Mouse (Mus musculus) mammary gland, adult 2 months (tissue): ENCODE results near the gene Vpreb3. TPM values are rescaled to one million over a fixed set of nuclear protein-coding genes. Genes with fewer than 3 reads are reported as not detected.

ENCODE experiments used
- polyA plus RNA-seq: library from polyadenylated mRNA; depleted of rRNA; stranded (reverse); fragments of >200 nt; gene quantifications from 2 replicates; pipeline ENCODE4 v1.2.3, GENCODE M21; 2012; ENCODE audit warnings: low replicate concordance; rRNA removed

Gene Vpreb3
- 42.7 and 65.7 TPM in 2 replicates for polyA plus RNA-seq

GRCm38 (mm10) chr10:75942736-75943477 lies at the start of gene Vpreb3:
Gene Vpreb3 (plus strand): TSS chr10:75943057.

GRCm38 (mm10) chr10:75893089-75893750 lies 49.6 kb upstream of the Vpreb3 start, which contains the start of gene Derl3:
Gene Derl3 (plus strand): TSS chr10:75893413.

GRCm38 (mm10) chr10:75921026-75921725 lies 21.7 kb upstream of the Vpreb3 start, which contains the start of gene Smarcb1:
Gene Smarcb1 (minus strand): TSS chr10:75921617.

GRCm38 (mm10) chr10:75932891-75933290 lies 10.0 kb upstream of the Vpreb3 start, which contains the start of gene Chchd10:
Gene Chchd10 (plus strand): TSS chr10:75933130.

GRCm38 (mm10) chr10:75935680-75936541 lies 6.9 kb upstream of the Vpreb3 start, which contains the start of gene Mmp11:
Gene Mmp11 (minus strand): TSS chr10:75936496.

GRCm38 (mm10) chr10:75940520-75940919 lies 2.3 kb upstream of the Vpreb3 start, which contains the start of gene Gm867:
Gene Gm867 (minus strand): TSS chr10:75940672.

GRCm38 (mm10) chr10:75954381-75954811 lies 11.5 kb downstream of the Vpreb3 start, which contains the start of gene Gm5134:
Gene Gm5134 (plus strand): TSS chr10:75954514.

Other genes starting within 250 kb of the Vpreb3 start
- gene Cabin1, start 178.7 kb upstream of the Vpreb3 start, polyA plus RNA-seq: 44.9 and 71.1 TPM in 2 replicates
- gene Ddt, start 169.6 kb upstream of the Vpreb3 start, polyA plus RNA-seq: 124 and 130 TPM in 2 replicates
- gene Gm20441, start 162.1 kb upstream of the Vpreb3 start, polyA plus RNA-seq: 0.80 TPM in 1 of 2 replicates, not detected in the other
- gene Gstt3, start 161.6 kb upstream of the Vpreb3 start, polyA plus RNA-seq: 29.5 and 31.8 TPM in 2 replicates
- 102 and 142 TPM in 2 replicates for gene Gstt1, start 144.5 kb upstream of the Vpreb3 start, polyA plus RNA-seq
- gene Gstt4, start 120.5 kb upstream of the Vpreb3 start, polyA plus RNA-seq: 0.13 TPM in 1 of 2 replicates, not detected in the other
- 154 and 183 TPM in 2 replicates for gene Gstt2, start 105.6 kb upstream of the Vpreb3 start, polyA plus RNA-seq
- 840 and 1,446 TPM in 2 replicates for gene Mif, start 82.8 kb upstream of the Vpreb3 start, polyA plus RNA-seq
- gene Derl3, start 49.6 kb upstream of the Vpreb3 start, polyA plus RNA-seq: 3.8 and 13.0 TPM in 2 replicates
- 38.7 and 48.1 TPM in 2 replicates for gene Smarcb1, start 21.4 kb upstream of the Vpreb3 start, polyA plus RNA-seq
- 802 and 1,034 TPM in 2 replicates for gene Chchd10, start 9.9 kb upstream of the Vpreb3 start, polyA plus RNA-seq
- 32.1 and 37.9 TPM in 2 replicates for gene Mmp11, start 6.6 kb upstream of the Vpreb3 start, polyA plus RNA-seq
- gene Gm867, start 2.4 kb upstream of the Vpreb3 start, polyA plus RNA-seq: 0.37 TPM in 1 of 2 replicates, not detected in the other
- gene Gm5134, start 11.5 kb downstream of the Vpreb3 start, polyA plus RNA-seq: 0.27 and 0.53 TPM in 2 replicates
- 5.6 and 6.7 TPM in 2 replicates for gene Zfp280b, start 89.6 kb downstream of the Vpreb3 start, polyA plus RNA-seq
- gene Slc5a4b, start 167.9 kb downstream of the Vpreb3 start, polyA plus RNA-seq: not detected in 2 replicates
- gene Slc5a4a, start 204.4 kb downstream of the Vpreb3 start, polyA plus RNA-seq: not detected in 2 replicates